Mouse (Mus musculus) bone marrow, adult 2 months (tissue): ENCODE measurements around the gene Zdhhc24. TPM values are rescaled to one million over a fixed set of nuclear protein-coding genes. Genes with fewer than 3 reads are reported as not detected.

ENCODE experiments used
- H3K27ac ChIP-seq: fragments of 200-500 bp; 2 replicates; pipeline ENCODE4 v1.5.1; 2012; ENCODE audit warnings: low read depth, mild to moderate bottlenecking, control low read depth, inconsistent platforms, low read length; ENCODE audit not compliant: control insufficient read depth, poor library complexity, insufficient read depth
- H3K4me1 ChIP-seq: fragments of 200-500 bp; 2 replicates; pipeline ENCODE4 v1.6.1; 2011; ENCODE audit warnings: low read length; ENCODE audit not compliant: control insufficient read depth, insufficient read depth
- H3K4me3 ChIP-seq: fragments of 200-500 bp; replicated peaks from 2 replicates; pipeline ENCODE3; 2011; ENCODE audit warnings: mild to moderate bottlenecking, low read depth, low read length, control low read depth; ENCODE audit not compliant: control insufficient read depth
- CTCF ChIP-seq: fragments of 200-500 bp; IDR thresholded peaks from 2 replicates; pipeline ENCODE4 v1.5.1; 2011; ENCODE audit warnings: low read length, control low read depth; ENCODE audit not compliant: control insufficient read depth, insufficient read depth
- POLR2A ChIP-seq: fragments of 200-500 bp; IDR thresholded peaks from 2 replicates; pipeline ENCODE4 v1.6.1; 2011; ENCODE audit warnings: low read depth, mild to moderate bottlenecking, control low read depth, low read length, borderline replicate concordance; ENCODE audit not compliant: control insufficient read depth
- WGBS: fragments of 180-500 bp; shearing (Covaris S2); methylation state at CpG from one replicate; pipeline ENCODE4 v1.1.7; 2018; 5-methylcytosine and 5-hydroxymethylcytosine counted together
- polyA plus RNA-seq: library from polyadenylated mRNA; stranded (reverse); fragments of >200 nt; gene quantifications from 2 replicates; pipeline ENCODE4 v1.2.4, GENCODE M21; 2011; ENCODE audit warnings: low replicate concordance; ENCODE audit not compliant: missing spikeins, insufficient read depth, insufficient read length

The Zdhhc24 gene
- polyA plus RNA-seq, 1 experiment, result 11.0 TPM

- no peak for TF ChIP-seq POLR2A
- TF ChIP-seq CTCF, result no peak
- Histone ChIP-seq H3K4me1 (no peaks in the 10 kb centered on the region), H3K27ac (no peak overlapping the region), H3K4me3 (no peak overlapping the region)
- WGBS, result 51% methylated on average over 3 of the region's 3 CpGs
Observed at GRCm38 (mm10) chr19:4891798-4892197, 13.3 kb downstream of the Zdhhc24 start.

DNA sequence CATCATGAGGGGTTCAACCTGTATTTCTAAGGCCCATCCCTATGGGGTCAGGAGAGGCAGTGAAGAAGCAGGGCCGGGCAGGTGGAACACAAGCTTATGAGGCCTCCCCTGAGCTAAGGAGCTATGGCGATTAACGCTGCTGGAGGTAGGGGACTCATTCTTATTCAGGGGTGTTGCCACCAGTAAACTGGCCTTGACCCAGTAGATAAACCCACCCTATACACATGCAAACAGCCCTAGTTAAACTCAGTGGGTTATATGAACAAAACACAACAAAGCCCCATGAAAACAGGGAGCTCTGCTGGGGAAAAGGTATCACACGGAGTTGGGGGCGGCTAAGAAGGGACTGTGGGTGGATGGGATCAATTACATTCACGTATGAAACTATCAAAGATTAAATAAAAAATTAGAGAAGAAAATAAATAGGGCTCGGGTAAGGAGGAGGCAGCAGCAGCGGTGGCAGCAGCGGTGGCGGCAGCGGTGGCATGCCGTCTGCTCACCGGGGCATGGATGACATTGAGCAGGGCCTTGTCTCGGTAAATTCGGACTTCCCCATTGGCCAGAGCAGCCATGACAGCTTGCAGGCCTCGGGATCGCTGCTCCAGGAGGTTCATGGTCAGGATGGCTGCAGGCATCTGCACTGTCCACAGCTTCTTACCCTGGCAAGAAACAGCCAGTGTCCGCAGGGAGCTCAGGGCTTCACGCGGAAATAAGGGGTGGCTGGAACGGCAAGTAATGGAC, 18.5 kb downstream of the Zdhhc24 start:
- TF ChIP-seq CTCF (no peak), POLR2A (no peak)
- Histone ChIP-seq H3K4me3 (no peak overlapping the region), H3K27ac (no peak overlapping the region), H3K4me1 (no peaks in the 10 kb centered on the region)
- 82% methylated on average over 21 of the region's 21 CpGs for WGBS

DNA sequence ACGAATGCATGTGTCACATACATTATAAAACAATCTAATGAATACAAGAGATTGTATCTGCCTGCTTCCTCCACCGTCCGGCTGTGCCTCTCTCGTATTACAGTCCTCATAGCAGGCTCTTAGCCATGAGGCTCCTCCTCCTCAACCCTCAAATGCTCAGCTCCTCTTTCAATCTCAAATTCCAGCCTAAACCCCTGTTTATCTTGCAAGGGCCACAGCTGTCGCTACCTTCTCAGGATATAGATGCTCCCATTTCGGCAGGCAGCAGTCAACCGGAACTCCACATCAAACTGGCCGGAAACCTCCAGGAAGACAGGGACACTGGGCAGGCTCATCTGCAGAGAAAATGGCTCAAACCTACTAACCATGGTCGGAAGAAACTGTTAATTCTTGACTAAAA, 20.5 kb downstream of the Zdhhc24 start:
- WGBS, result 78% methylated on average over 9 of the region's 9 CpGs
- TF ChIP-seq POLR2A (no peak), CTCF (no peak)
- Histone ChIP-seq H3K4me3 (no peak overlapping the region), H3K27ac (no peak overlapping the region), H3K4me1 (no peaks in the 10 kb centered on the region)

DNA sequence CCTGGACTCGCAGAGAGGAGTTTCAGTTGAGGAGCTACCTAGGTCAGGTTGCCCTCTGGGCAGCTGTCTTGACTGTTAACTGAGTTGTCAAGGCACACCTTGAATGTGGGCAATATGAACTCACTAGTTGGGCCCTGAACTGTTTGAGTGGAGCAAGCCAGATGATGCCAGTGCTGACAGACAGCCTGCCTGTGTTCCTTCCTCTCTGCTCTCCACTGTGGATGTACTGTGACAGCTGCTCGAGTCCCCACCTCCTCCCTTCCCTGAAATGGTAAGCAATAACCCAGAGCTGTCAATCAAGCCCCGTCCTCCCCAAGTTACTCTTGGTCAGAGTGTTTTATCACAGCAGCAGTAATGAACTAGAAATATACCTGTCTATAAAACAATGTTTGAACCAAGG, 21.4 kb downstream of the Zdhhc24 start:
- H3K4me3 ChIP-seq, result no peak overlapping the region
- H3K4me1 ChIP-seq, result no peaks in the 10 kb centered on the region
- no peak overlapping the region for H3K27ac ChIP-seq
- WGBS, result 54% methylated on average over 3 of the region's 3 CpGs
- TF ChIP-seq CTCF (no peak), POLR2A (no peak)

- Histone ChIP-seq H3K4me3 (peak within 1 kb of the TSS; percentile 69), H3K27ac (no peak within 1 kb of the TSS), H3K4me1 (no peaks in the 10 kb centered on the region; the same call in 1 of the 2 replicates)
- 10% methylated on average over 31 of the region's 31 CpGs for WGBS
- no peak; the same call in 1 of the 2 replicates for TF ChIP-seq POLR2A
- TF ChIP-seq CTCF, result no peak
Observed at GRCm38 (mm10) chr19:4905979-4906794, 27.7 kb downstream of the Zdhhc24 start, which contains the start of gene Bbs1. TSS of gene Bbs1 (minus strand) at chr19:4906628.

DNA sequence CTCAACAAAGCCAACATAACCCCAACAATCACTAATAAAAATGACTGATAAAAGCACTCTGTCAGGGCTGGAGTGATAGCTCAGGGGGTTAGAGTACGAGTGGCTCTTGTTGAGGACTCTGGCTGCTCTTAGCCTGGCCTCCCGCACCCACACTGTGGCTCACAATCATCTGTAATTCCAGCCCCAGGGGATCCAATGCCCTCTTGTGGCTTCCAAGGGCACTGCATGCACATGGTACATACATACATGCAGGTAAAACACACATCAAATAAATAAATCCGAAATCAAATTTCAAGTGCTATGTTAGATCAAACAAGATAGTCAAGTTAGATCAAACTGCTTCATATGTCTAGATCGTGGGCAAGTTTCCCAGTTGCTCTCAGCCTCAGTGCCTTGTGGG, 29.6 kb downstream of the Zdhhc24 start:
- Histone ChIP-seq H3K4me3 (no peak overlapping the region), H3K4me1 (no peaks in the 10 kb centered on the region; the same call in 1 of the 2 replicates), H3K27ac (no peak overlapping the region)
- TF ChIP-seq POLR2A, result no peak
- TF ChIP-seq CTCF, result peak; percentile 64
- WGBS, result 80% methylated on average over 4 of the region's 4 CpGs

- Histone ChIP-seq H3K27ac (no peak overlapping the region), H3K4me1 (no peaks in the 10 kb centered on the region; the same call in 1 of the 2 replicates), H3K4me3 (no peak overlapping the region)
- no peak for TF ChIP-seq POLR2A
- TF ChIP-seq CTCF, result no peak
- WGBS, result 84% methylated on average over 7 of the region's 7 CpGs
Observed at GRCm38 (mm10) chr19:4909376-4909775, 30.9 kb downstream of the Zdhhc24 start.

DNA sequence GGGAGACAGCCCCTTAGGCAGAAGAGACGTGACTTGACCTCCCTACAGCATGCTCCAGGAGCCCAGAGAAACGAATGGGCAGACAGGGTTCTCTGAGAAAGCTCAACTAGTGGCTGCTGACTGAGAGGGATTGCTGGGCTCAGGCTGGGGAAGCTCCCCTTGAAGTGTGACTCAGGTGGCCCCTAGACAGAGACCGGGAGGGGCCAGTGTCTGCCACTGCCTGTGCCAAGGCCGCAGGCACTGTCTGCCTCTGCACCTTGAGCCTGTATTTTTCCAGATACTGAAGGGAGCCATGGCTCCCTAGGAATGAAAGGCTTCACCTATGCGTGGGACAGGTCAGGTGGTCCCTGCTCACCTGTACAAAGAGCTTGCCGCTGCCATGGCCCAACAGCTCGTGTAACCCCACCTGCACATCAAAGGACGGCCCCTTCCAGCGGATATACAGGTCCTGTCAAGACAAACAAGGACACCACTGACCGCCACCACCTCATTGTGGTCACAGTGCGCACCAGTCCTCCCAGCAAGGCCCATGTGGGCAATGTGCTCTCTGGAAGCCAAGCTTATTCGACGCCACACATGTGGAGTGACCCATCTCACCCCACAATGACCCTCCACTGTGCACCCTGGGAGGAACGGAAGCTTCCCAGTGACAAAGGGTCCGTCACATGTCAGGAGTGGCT, 37.6 kb downstream of the Zdhhc24 start:
- whole genome bisulfite sequencing, result 87% methylated on average over 15 of the region's 15 CpGs
- no peaks in the 10 kb centered on the region for H3K4me1 ChIP-seq
- no peak overlapping the region for H3K27ac ChIP-seq
- TF ChIP-seq CTCF, result no peak
- no peak for TF ChIP-seq POLR2A
- H3K4me3 ChIP-seq, result no peak overlapping the region
